Mouse (Mus musculus) urinary bladder, postnatal 10 days (tissue): Measurements from ENCODE around the gene Olfr1232.

Source experiments
- DNase-seq: peaks from one replicate; pipeline ENCODE4 v3.0.0; 2022; ENCODE audit warnings: low spot score

Olfr1232 gene

GRCm38 (mm10) chr2:89329575-89329974 is at the start of gene Olfr1232:
Gene Olfr1232, minus strand, starts transcription at chr2:89329675.
- DNase-seq: no peak

DNA sequence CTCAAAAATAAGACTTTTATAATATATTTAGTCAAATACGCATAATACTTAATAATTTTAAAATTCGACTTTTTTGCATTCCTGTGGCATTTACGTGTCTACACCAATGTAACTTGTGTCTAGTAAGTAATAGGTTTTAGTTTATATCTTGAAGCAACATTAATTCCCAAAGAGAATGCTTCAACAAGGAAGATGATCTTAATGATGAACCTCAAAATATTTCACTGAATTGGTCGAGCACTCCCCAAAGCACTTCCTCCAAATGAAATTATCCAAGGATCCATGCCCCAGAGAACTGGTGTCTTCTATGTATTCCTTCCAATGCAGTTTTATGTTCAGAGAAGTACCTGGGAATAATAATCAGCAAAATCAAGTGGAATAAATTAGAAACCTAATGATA is 35.3 kb upstream of the Olfr1232 start, which contains the start of gene Olfr1234:
Gene Olfr1234, minus strand, starts transcription at position 101 of the 400 bp plus-strand sequence.
- no peak for DNase-seq

DNA sequence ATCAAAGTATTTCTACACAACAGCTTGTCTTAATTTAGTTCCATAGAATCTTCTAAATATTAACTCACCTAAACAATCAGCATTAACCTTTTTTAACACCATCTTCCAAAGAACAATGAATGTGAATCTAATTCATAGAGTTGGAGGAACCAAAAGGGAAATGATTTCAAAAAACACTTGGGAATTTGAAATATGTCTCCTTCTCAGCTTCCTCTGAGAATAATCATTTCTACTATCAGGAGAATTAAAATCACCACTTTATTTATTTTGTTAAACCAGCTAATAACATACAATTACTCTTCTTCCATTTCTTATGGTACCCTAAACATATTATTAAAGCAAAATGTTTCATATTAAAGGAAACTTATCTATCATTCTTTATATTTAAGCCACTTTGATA is 12.8 kb upstream of the Olfr1232 start, which contains the start of gene Olfr1233:
Gene Olfr1233, minus strand, starts transcription at position 101 of the 400 bp plus-strand sequence.
- DNase-seq: no peak

DNA sequence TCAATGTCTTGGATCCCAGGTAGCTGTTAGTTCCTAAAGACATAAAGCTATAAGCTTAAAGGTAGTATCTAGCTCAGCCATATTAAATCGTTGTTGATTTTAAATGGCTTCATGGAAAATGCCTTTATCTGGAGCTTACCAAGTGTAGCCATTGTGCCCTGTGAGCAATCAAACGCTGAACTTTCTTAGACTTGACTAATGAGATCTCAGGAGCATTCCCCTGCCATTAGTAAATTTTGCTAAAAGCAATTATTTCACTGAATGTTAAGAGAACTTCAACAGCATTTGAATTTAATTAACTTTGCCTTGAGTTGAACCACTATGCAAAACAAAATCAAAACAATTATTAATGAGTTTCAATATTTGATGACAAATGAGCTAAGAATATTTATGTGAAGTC is 22.5 kb downstream of the Olfr1232 start, which contains the start of gene Olfr1231:
Gene Olfr1231, minus strand, starts transcription at position 101 of the 400 bp plus-strand sequence.
- no peak for DNase-seq

GRCm38 (mm10) chr2:89297168-89297567 is 32.3 kb downstream of the Olfr1232 start, which contains the start of gene Olfr1230:
Gene Olfr1230, minus strand, starts transcription at chr2:89297268.
- DNase-seq: no peak

DNA sequence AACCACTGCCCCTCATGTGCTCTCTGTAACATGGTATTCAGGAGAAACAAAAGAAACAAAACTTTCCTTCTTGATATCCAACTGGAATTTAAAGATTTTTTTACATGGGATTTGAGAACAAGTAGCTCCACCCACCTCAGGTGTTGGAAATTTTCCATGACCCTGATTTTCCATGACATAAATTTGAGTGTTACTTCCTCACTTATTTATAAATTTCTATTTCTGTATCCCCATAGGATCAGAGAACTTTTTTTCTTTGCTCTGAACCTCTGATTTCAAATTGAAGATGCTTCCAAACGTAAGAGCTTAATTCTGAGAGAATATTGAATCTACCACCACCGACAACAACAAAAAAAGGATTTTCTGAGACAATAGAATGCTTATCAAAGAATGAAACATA is 41.6 kb downstream of the Olfr1232 start, which contains the start of gene Olfr1229:
Gene Olfr1229, minus strand, starts transcription at position 101 of the 400 bp plus-strand sequence.
- no peak for DNase-seq
